Mouse (Mus musculus): ENCODE measurements at regions not wholly inside any gene's neighbourhood (a gene's known extent, or its start where the extent isn't known, plus 50 kb on each side); places are given as distances from the start of the nearest gene placed in this dataset.
A peak's percentile ranks its signal among the peaks of the same experiment; 100 is the strongest.

DNA sequence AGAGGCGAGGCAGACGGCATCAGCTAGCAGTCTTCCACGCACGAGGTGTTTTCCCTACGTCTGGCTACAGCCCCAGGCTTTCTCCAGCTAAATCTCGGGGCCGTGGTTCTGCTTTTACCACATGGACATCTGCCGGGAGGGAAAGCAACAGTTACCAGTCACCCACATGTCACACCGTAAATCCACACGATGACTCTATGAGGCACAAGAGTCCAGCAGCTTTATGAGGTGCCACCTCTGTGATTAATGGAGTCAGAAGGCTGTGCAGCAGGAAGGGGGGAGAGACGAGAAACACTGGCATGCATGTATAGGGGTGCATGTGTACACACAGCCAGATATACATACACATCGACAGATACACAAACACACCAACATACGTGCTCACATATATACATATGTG lies 69.6 kb upstream of the Twist2 start:
- no peak for DNase-seq
- intact Hi-C loops (cut with DNase I), result no loop called here

DNA sequence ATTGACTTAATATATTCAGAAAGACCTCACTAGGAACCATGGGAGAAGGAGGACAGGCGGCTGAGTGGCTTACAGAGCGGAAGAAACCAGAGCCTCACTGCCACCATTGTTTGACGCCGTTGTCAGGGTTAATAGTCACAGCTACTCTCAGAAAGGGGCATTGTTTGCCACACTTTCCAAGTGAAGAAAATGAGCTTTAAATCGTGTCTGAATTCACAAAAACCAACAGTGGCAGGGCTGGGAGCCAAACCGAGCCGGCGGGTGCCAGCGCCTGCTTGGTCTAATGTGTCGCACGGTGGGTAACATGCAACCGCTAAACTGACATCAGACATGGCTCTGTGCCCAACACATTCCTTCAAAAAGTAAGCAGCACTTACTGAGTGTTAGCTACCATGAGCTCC lies 68.8 kb upstream of the Twist2 start:
- intact Hi-C loops (cut with DNase I), result no loop called here
- DNase-seq, result no peak

DNA sequence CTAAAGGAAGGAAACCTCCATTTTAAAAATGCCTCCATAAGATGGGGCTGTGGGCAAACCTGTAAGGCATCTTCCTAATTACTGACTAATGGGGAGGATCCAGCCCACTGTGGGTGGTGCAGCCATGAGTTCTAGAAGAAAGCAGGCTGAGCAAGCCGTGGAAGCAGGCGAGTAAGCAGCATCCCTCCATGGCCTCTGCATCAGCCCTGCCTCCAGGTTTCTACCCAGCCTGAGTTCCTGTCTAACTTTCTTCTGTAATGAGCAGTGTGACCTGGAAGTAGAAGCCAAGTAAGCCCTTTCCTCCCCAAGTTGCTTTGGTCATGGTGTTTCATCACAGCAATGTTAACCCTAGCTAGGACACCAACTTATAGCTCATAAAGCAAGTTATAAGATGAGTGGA lies 66.5 kb upstream of the Twist2 start:
- no peak for DNase-seq
- intact Hi-C loops (cut with DNase I), result no loop called here

DNA sequence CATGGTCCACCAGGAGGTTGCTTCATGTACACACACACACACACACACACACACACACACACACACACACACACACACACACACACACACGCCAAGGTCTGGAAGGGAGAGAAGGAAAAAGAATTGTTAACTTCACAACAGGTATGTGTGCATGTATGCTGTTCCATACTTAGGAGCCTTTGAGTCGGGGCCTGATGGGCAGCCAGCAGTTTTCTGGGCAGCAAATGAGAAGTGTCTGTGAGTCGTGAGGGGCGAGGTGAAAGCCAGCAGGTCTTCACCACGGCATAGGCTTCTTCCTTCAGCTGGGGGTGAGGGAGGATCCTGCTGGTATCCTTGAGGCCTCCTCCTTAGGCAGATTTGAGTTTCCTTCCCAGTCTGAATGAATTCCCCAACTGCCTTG lies 65.8 kb upstream of the Twist2 start:
- intact Hi-C loops (cut with DNase I), result no loop called here
- no peak for DNase-seq

DNA sequence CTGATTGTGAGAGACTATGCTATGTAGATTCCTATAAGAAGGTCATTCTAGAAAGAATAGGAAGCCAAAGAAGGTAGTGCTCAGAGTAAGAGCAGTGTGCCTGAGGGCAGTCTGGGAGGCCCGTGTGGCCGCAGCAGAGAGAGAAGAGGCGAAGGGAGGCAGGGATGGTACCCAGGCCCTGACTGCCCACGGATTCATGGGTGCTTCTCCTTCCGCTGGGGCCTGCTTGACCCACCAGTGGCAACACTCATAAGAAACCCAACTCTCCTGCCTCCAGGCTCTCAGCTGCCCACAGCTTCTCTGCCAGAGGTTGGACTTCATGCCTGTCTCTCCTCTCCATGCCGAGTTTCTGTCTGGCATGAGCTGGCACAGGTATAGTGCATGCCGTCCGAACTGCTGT lies 60.6 kb upstream of the Twist2 start:
- intact Hi-C loops (cut with DNase I), result no loop called here
- DNase-seq, result no peak

DNA sequence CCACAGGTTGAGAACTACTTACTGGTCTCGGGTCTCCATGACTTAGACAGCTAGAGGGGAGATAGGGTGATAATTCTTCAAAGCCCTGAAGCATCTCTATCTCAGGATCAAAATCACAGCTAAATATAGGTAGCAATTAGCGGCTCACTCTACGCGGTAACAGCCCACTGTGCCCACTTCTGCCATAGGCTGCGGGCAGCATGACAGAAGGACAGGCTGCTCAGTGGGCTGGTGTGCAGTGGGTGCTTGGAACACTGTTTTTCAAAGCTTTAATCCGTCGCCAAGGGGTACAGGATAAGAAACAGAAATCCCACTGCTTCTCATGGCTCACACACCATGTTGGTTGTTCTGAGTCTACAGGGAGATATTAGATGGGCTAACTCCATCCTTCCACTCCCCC lies 59.2 kb upstream of the Twist2 start:
- no peak for DNase-seq
- intact Hi-C loops (cut with DNase I), result no loop called here

DNA sequence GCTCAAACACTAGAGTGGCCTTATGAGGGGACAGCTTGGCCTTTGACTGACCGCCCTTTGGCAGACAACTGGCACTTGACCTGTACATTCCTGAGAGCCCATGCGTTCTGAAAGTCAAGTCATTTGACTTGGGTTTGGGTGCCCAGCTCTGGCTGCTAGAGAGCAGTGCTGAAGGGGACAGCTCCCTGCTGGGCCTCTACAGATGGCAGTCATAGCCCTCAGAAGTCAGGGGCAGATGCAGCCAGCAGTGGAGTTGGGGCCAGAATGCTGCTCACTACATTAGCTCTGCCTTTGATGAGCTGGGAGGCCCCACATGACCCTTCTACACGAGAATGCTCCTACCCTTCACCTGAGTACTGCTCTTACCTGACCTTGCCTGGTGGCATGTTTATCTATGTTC lies 58.3 kb upstream of the Twist2 start:
- peak; percentile 35 to 40 for DNase-seq
- intact Hi-C loops (cut with DNase I), result no loop called here

DNA sequence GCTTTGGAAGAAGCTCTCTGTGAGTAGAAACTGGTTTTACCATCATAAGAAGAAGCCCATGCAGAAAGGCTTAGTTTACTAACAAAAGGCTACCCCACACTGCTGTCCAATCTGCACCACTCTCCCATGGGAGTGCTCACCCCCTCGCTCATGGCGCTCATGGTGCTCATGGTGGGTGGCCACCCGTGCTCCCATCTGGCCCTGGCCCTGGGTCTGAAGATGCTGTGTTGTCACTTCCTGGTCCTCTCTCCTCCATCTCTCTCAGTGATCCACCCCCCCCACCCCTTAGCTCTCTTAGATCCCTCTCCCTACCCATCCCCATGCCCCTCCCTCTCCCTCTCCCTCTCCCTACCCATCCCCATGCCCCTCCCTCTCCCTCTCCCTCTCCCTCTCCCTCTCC lies 57.2 kb upstream of the Twist2 start:
- DNase-seq, result no peak
- intact Hi-C loops (cut with DNase I), result no loop called here

DNA sequence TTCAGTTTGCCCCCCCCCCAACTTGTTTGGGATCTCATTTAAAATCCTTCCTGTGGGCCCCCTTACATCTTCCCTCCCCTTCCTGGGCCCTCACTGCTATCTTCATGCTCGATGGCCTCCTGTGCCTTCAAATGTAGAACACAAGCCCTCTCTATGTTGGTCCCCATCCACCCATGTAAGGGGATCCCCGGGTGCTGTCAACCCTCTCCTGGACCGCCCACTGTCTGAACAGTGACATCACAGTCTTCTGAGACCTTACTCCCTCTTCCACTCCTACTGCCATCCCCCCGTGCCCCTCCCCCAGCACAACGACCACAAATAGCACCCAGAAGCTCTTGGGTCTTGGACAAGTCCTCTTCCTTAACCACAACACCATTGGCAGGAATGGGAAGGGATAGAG lies 56.6 kb upstream of the Twist2 start:
- intact Hi-C loops (cut with DNase I), result no loop called here
- no peak for DNase-seq

DNA sequence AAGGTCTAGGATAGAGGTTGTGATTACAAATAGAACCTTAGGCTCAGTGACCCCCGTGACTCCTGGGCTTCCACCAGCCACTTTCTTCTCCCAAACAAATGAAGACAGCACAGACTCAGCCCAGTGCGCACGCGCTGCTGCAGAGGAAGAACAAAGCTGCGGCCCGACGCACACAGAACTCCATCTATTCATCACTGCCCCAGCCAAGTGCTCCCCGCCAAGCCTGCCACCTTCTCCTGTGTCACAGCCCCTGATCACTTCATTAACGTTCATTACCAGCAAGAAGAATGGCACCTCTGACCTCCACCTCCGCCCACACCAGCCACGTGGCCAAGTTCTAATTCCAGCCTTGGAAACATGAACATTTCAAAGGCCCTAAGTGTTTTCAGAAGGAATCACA lies 53.7 kb upstream of the Twist2 start:
- intact Hi-C loops (cut with DNase I), result no loop called here
- DNase-seq, result no peak

All from heart, postnatal 10 days (tissue).